Mouse (Mus musculus) liver, embryonic 13.5 days (tissue): ENCODE measurements around the gene Iqschfp. TPM values are rescaled to one million over a fixed set of nuclear protein-coding genes. Genes with fewer than 3 reads are reported as not detected.

Experiments used
- ATAC-seq: fragments of 200-750 bp; cut with Nextera tagmentation; 2 replicates; pipeline ENCODE4 v1.8.0; 2017; ENCODE audit warnings: low read depth, mild to moderate bottlenecking, moderate number of reproducible peaks, moderate library complexity
- DNase-seq: peaks from one replicate; pipeline ENCODE4 v3.0.0; 2022
- H3K27ac ChIP-seq: fragments of 300-500 bp; sonication (generic); 2 replicates; pipeline ENCODE4 v1.5.1; 2015; ENCODE audit warnings: moderate library complexity, mild to moderate bottlenecking, inconsistent platforms
- H3K27me3 ChIP-seq: fragments of 300-500 bp; sonication (generic); 2 replicates; pipeline ENCODE4 v1.6.1; 2015; ENCODE audit warnings: mild to moderate bottlenecking, inconsistent platforms
- H3K36me3 ChIP-seq: fragments of 300-500 bp; sonication (generic); 2 replicates; pipeline ENCODE4 v1.6.1; 2015; ENCODE audit warnings: mild to moderate bottlenecking, inconsistent platforms
- H3K4me1 ChIP-seq: fragments of 300-500 bp; sonication (generic); replicated peaks from 2 replicates; pipeline ENCODE4 v1.6.1; 2015; ENCODE audit warnings: inconsistent platforms
- H3K4me2 ChIP-seq: fragments of 300-500 bp; sonication (generic); 2 replicates; pipeline ENCODE4 v1.6.1; 2015; ENCODE audit warnings: inconsistent platforms, mild to moderate bottlenecking, moderate library complexity
- H3K4me3 ChIP-seq: fragments of 300-500 bp; sonication (generic); replicated peaks from 2 replicates; pipeline ENCODE4 v1.5.1; 2015; ENCODE audit warnings: mild to moderate bottlenecking, inconsistent platforms
- H3K9ac ChIP-seq: fragments of 300-500 bp; sonication (generic); 2 replicates; pipeline ENCODE4 v1.6.1; 2015; ENCODE audit warnings: mild to moderate bottlenecking, inconsistent platforms
- H3K9me3 ChIP-seq: fragments of 300-500 bp; sonication (generic); replicated peaks from 2 replicates; pipeline ENCODE4 v1.6.1; 2016; ENCODE audit warnings: inconsistent platforms
- WGBS: fragments of 180-500 bp; shearing (Covaris S2); methylation state at CpG from one replicate; pipeline ENCODE4 v1.1.7; 2015; ENCODE audit not compliant: insufficient replicate concordance; 5-methylcytosine and 5-hydroxymethylcytosine counted together
- polyA plus RNA-seq: library from polyadenylated mRNA; unstranded; fragments of >200 nt; fragmentation: Nextera tagmentation; extraction: Ambion mirVana; gene quantifications from 2 replicates; pipeline ENCODE4 v1.2.1, GENCODE M21; 2015

Iqschfp gene
- polyA plus RNA-seq, 1 experiment from 2014 or later, result not detected

DNA sequence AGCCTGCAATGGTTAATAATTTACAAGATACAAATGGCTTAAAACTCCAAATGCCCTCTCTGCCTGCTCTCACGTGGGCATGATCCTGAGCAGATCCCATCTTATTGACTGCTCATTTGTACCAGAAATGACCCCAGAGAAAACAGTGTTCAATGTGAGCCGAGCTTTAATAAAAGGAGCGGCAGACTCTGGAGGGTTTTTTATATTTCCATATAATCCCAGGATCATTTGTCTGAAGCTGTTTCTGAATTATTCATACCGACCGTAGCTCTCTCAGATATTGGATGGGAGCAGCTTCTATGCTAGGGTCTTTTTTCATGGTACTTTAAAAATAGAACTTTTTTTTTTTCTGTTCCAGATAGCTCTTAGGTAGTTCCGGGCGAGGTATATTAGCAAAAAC, 67.6 kb downstream of the Iqschfp start:
- no peaks in the 10 kb centered on the region for H3K9me3 ChIP-seq
- 63% methylated on average over 7 of the region's 7 CpGs for WGBS
- ATAC-seq (no peak), DNase-seq (no peak)
- H3K4me2 ChIP-seq, result no peak overlapping the region
- no peaks in the 10 kb centered on the region for H3K27me3 ChIP-seq
- no peak overlapping the region for H3K4me3 ChIP-seq
- no peak overlapping the region for H3K27ac ChIP-seq
- H3K4me1 ChIP-seq, result no peaks in the 10 kb centered on the region
- no peak overlapping the region for H3K9ac ChIP-seq
- H3K36me3 ChIP-seq, result no peaks in the 10 kb centered on the region

DNA sequence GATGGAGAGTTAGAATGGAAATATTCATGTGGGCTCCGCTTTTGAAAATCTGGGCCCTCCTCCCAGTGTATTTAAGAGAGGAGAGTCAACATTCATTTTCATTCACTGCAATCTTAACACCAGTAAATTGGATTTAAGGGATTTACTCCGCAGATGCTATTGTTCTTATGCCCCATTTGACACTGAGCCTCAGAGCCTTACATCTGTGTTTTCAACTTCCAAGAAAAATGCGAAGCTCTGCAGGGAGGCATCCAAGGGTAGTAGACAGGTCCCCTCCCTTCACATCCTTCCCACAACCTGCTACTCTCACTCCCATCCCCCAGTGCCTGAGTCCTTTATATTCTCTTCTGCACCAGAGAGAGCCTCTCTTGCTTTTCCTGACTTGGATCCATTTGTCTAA, 68.1 kb downstream of the Iqschfp start:
- no peak overlapping the region for H3K27ac ChIP-seq
- DNase-seq, result no peak
- 25% methylated on average over 3 of the region's 3 CpGs for WGBS
- H3K4me3 ChIP-seq, result no peak overlapping the region
- H3K9ac ChIP-seq, result no peak overlapping the region
- ATAC-seq, result no peak
- H3K4me2 ChIP-seq, result no peak overlapping the region
- H3K9me3 ChIP-seq, result no peaks in the 10 kb centered on the region
- no peaks in the 10 kb centered on the region for H3K27me3 ChIP-seq
- H3K36me3 ChIP-seq, result no peaks in the 10 kb centered on the region
- no peaks in the 10 kb centered on the region for H3K4me1 ChIP-seq

DNA sequence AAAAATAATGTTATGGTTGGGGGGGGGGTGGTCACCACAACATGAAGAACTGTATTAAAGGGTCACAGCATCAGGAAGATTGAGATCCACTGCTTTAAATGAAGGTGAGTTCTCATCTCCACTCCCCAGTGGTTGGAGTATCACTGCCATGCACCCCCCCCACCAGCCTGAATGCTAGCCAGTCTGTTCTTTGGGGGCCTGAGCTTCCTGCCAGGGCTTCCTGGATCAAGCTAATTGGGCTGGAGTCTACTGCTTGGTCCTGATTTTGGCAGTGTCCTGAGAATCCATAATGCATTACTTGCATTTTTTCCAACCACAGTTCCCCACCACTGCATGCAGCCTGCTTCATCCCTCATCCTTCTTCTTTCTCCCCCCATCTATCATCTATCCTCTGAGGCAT, 68.7 kb downstream of the Iqschfp start:
- H3K27ac ChIP-seq, result no peak overlapping the region

DNA sequence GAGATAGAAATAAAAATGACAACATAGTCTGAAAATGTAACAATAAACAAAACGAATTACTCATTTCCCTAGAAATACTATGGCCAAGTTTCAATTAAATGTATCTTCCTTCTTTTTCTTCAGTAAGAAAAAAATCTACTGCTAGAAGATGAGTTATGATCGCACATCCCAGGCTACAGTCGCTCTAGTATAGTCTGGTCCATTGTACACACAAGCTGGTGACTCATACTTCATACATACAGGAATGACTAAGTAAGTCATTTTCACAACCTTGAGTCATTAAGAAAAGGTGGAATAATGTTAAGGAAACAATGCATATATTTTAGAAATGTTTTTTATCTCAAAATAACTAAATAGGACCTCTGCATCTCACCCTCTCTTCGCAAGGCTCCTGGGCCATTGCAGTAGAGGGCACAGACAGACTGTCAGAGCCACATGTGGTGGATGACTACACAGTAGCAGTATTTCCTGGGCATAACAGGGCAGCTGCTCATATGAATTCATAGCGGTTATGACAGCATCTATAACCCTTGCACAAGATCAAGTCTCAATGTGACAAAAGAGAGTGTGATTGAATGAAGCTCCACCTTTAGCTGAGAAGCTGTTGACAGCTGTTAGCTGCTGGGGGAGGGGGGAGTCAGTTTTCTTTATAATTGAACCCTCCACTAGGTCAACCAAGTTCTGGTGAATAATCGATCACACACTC, 70.1 kb downstream of the Iqschfp start:
- H3K4me3 ChIP-seq, result no peak overlapping the region
- H3K4me2 ChIP-seq, result no peak overlapping the region
- WGBS, result 65% methylated on average over 6 of the region's 6 CpGs
- H3K4me1 ChIP-seq, result no peaks in the 10 kb centered on the region
- H3K36me3 ChIP-seq, result no peaks in the 10 kb centered on the region
- DNase-seq (no peak), ATAC-seq (no peak)
- no peaks in the 10 kb centered on the region for H3K27me3 ChIP-seq
- no peak overlapping the region for H3K27ac ChIP-seq
- no peaks in the 10 kb centered on the region for H3K9me3 ChIP-seq
- H3K9ac ChIP-seq, result no peak overlapping the region

More for the DNA sequence above, 68.7 kb downstream of the Iqschfp start:
- ATAC-seq (no peak), DNase-seq (no peak)
- Histone ChIP-seq H3K4me1 (no peaks in the 10 kb centered on the region), H3K4me3 (no peak overlapping the region), H3K9me3 (no peaks in the 10 kb centered on the region), H3K27me3 (no peaks in the 10 kb centered on the region), H3K4me2 (no peak overlapping the region), H3K36me3 (no peaks in the 10 kb centered on the region), H3K9ac (no peak overlapping the region)

DNA sequence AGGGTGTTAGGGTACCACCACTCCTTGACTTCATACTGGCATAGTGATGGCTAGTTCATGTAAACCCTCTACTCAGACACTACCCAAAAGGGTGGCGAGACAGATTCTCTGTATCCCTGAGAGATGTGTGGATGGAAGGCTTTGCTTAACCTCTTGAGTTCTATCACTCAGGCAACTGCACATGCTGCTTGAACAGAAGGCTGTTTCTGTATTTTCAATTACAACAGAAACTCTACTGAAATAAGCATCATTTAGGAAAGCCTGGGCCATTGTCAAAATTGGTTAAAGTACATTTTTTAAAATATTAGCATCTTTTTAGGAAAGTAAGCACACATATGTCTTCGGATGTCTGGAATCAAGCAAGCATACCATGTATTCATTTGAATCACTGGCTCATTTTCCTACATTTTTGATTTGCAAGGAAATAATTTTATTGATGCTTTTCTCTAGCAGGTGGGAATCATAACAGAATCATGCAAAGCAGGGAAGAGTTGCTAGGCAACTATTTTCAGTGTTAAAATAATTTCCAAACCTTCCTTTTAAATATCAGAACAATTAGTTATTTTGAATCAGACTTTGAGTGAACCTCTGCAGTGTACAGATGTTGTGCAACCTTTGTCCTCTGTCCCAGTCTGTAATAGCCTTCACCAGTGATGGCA, 82.4 kb downstream of the Iqschfp start:
- no peaks in the 10 kb centered on the region for H3K36me3 ChIP-seq
- no peaks in the 10 kb centered on the region for H3K27me3 ChIP-seq
- no peak overlapping the region for H3K4me3 ChIP-seq
- H3K27ac ChIP-seq, result no peak overlapping the region
- no peaks in the 10 kb centered on the region for H3K4me1 ChIP-seq
- H3K9ac ChIP-seq, result no peak overlapping the region
- 66% methylated on average over 2 of the region's 2 CpGs for WGBS
- no peaks in the 10 kb centered on the region for H3K9me3 ChIP-seq
- ATAC-seq (no peak), DNase-seq (no peak)
- no peak overlapping the region for H3K4me2 ChIP-seq

DNA sequence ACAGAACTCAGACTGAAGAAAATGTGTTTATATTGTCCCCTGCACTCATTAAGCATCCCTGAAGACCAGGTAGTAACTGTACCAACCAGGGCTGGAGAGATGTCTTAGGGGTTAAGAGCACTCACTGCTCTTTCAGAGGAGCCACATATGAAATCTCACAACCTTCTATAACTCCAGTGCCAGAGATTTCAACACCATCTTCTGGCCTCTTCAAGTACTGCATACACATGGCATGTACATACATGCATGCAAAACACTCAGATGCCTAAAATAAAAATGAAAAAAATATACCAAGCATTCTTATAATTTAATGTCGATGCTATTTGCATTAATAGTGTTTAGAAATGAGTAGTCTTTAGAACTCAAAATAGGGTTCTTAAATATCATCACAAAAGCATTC, 88.0 kb downstream of the Iqschfp start:
- 43% methylated on average over 1 of the region's 1 CpGs for WGBS
- H3K27ac ChIP-seq, result no peak overlapping the region
- ATAC-seq, result no peak
- no peaks in the 10 kb centered on the region for H3K9me3 ChIP-seq
- H3K9ac ChIP-seq, result no peak overlapping the region
- no peaks in the 10 kb centered on the region for H3K4me1 ChIP-seq
- H3K4me2 ChIP-seq, result no peak overlapping the region
- H3K27me3 ChIP-seq, result no peaks in the 10 kb centered on the region
- no peaks in the 10 kb centered on the region for H3K36me3 ChIP-seq
- no peak for DNase-seq
- no peak overlapping the region for H3K4me3 ChIP-seq

DNA sequence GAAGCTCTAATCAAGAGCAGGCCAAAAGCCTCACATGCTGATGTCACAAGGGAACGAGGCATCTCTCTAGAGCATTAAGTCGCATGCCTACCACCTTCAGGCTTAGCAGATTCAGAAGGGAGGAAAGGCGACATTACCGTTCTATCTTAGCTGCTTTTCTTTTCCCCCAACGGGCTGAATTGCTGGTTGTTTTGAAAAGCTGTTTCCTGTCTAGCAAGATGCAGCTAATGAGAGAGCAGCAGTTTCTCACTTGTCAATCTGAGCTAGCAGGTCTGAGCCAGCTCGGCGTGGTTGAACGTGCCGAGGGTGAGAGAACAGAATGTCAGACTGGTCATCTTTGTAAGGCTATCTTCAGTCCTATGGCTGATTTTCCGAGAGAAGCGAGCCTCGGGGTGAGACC, 91.3 kb downstream of the Iqschfp start:
- ATAC-seq (no peak), DNase-seq (no peak)
- H3K4me2 ChIP-seq, result no peak overlapping the region
- H3K27ac ChIP-seq, result no peak overlapping the region
- H3K9me3 ChIP-seq, result no peaks in the 10 kb centered on the region
- no peaks in the 10 kb centered on the region for H3K36me3 ChIP-seq
- no peak overlapping the region for H3K9ac ChIP-seq
- no peak overlapping the region for H3K4me3 ChIP-seq
- 32% methylated on average over 12 of the region's 12 CpGs for WGBS
- no peaks in the 10 kb centered on the region for H3K27me3 ChIP-seq
- no peaks in the 10 kb centered on the region for H3K4me1 ChIP-seq

DNA sequence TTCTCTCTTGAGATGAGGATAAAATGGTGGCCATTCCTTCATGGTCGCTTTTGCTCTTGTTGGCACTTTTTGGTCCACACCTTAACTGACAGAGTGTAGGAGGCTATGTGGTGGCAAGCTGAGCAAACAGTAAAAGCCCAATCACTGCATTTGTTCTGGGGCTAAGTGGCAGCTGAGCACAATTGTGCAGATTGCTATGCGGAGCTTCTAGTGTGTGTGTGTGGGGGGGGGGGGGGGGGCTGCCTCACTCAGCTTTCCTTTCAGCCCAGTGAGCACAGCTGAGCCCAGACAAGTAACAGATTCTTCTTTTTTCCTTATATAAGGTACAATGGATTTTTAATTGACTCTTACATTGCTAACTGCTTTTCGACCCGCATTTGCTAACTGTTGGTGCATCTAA, 110.4 kb downstream of the Iqschfp start:
- WGBS, result 65% methylated on average over 4 of the region's 4 CpGs
- Histone ChIP-seq H3K9me3 (no peaks in the 10 kb centered on the region), H3K27me3 (no peaks in the 10 kb centered on the region), H3K4me3 (no peak overlapping the region), H3K36me3 (no peaks in the 10 kb centered on the region), H3K4me1 (no peaks in the 10 kb centered on the region), H3K9ac (no peak overlapping the region), H3K27ac (no peak overlapping the region), H3K4me2 (no peak overlapping the region)
- ATAC-seq (no peak), DNase-seq (no peak)

DNA sequence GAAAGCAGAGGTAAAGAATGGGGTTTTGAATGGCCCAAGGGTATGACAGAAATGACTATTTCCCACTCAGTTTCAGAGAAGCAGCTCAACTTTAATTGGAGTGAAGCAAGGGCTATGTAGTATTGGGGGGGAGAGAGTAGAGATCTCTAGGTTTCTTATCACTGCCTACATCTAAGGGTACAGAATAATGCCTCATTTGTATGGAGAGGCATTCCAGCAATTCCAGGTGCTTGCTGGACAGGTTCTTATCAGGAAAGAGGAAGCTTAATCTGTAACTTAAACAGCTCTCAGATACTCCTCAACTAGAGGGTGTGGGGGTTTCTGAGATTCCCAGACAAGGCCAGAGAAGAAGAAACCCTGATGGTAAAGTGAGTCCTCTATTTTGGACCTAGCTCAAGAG, 120.3 kb downstream of the Iqschfp start:
- Histone ChIP-seq H3K4me3 (no peak overlapping the region), H3K27ac (no peak overlapping the region), H3K27me3 (no peaks in the 10 kb centered on the region), H3K36me3 (no peaks in the 10 kb centered on the region), H3K4me2 (no peak overlapping the region), H3K4me1 (no peaks in the 10 kb centered on the region), H3K9me3 (no peaks in the 10 kb centered on the region), H3K9ac (no peak overlapping the region)
- ATAC-seq (no peak), DNase-seq (no peak)

DNA sequence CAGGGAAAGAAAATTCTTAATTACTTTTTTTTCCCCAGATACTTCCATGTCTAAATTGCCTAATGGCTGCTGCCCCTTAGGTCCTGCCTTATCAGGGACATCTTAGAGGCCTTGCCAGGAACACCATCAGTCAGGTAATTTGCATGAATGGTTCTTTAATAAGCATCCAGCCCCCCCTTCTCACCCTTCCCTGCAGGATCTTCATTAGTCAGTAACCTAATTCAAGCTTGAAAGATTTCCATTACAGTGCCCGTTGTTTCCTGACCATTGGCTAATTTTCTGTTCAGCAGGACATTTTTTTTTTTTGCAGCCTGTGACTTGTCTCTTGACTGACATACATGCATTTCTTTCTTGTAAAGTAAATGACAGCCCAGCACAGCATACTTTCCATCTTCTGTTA, 123.8 kb downstream of the Iqschfp start:
- no peak for DNase-seq
- Histone ChIP-seq H3K9me3 (no peaks in the 10 kb centered on the region), H3K4me3 (no peak overlapping the region), H3K4me2 (no peak overlapping the region), H3K27me3 (no peaks in the 10 kb centered on the region), H3K9ac (no peak overlapping the region), H3K4me1 (no peaks in the 10 kb centered on the region), H3K36me3 (no peaks in the 10 kb centered on the region), H3K27ac (no peak overlapping the region)
- ATAC-seq, result no peak
- 71% methylated on average over 1 of the region's 1 CpGs for WGBS

DNA sequence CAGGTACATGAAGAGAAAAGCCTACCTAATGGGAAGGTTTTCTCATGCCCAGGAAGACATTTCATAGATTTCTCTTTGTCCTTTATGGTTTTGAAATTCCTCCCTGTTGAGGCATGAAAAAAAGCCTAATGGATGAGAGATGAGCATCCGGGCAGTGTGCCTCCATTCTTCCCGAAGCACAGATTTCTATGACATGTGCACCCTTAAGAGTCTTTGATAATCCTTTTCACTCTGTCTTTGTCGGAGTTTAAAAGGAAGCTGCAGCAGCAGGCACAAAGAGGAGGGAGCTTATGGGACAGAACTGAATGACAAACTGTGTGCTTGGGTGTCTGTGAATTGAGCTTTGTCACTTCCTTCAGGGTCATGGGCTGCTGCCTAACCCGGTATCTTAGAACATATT, 127.4 kb downstream of the Iqschfp start:
- Histone ChIP-seq H3K9me3 (no peaks in the 10 kb centered on the region), H3K4me3 (no peak overlapping the region)
- 44% methylated on average over 4 of the region's 4 CpGs for WGBS

DNA sequence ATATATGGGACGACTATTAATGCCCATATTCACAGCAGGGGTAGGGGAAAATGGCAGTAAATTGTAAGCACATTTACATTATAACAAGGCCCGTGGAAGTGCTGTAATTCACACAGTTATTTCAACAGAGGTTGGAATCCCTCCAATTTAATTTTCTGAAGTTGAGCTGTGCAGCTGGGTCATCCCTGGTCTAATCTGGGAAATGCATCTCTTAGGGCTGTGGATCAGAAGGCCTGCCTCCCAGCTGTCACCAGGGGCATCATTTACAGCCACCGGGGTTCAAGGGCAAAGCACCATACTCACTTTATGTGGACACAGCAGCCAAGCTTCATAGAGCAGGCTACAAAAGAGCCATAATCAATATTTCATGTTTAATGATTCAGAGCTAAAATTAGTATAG, 144.1 kb downstream of the Iqschfp start:
- H3K36me3 ChIP-seq, result no peaks in the 10 kb centered on the region
- ATAC-seq (no peak), DNase-seq (no peak)
- H3K4me3 ChIP-seq, result no peak overlapping the region
- whole genome bisulfite sequencing, result 49% methylated on average over 3 of the region's 3 CpGs
- H3K4me1 ChIP-seq, result no peaks in the 10 kb centered on the region
- H3K4me2 ChIP-seq, result no peak overlapping the region
- H3K9ac ChIP-seq, result no peak overlapping the region
- H3K9me3 ChIP-seq, result no peaks in the 10 kb centered on the region
- H3K27ac ChIP-seq, result no peak overlapping the region
- no peaks in the 10 kb centered on the region for H3K27me3 ChIP-seq

More for the DNA sequence above, 127.4 kb downstream of the Iqschfp start:
- Histone ChIP-seq H3K27me3 (no peaks in the 10 kb centered on the region), H3K4me2 (no peak overlapping the region), H3K9ac (no peak overlapping the region), H3K4me1 (no peaks in the 10 kb centered on the region), H3K27ac (no peak overlapping the region), H3K36me3 (no peaks in the 10 kb centered on the region)
- ATAC-seq, result no peak
- DNase-seq, result no peak
